Mouse (Mus musculus) lung, postnatal 0 days (tissue): ENCODE data around the gene Ace3.

Experiments
- CTCF ChIP-seq: IDR thresholded peaks from 2 replicates; pipeline ENCODE4 v1.5.1; 2016; ENCODE audit warnings: antibody characterized with exemption, mild to moderate bottlenecking
- EP300 ChIP-seq: IDR thresholded peaks from 2 replicates; pipeline ENCODE4 v1.6.1; 2016; ENCODE audit warnings: antibody characterized with exemption, mild to moderate bottlenecking, control low read depth

DNA sequence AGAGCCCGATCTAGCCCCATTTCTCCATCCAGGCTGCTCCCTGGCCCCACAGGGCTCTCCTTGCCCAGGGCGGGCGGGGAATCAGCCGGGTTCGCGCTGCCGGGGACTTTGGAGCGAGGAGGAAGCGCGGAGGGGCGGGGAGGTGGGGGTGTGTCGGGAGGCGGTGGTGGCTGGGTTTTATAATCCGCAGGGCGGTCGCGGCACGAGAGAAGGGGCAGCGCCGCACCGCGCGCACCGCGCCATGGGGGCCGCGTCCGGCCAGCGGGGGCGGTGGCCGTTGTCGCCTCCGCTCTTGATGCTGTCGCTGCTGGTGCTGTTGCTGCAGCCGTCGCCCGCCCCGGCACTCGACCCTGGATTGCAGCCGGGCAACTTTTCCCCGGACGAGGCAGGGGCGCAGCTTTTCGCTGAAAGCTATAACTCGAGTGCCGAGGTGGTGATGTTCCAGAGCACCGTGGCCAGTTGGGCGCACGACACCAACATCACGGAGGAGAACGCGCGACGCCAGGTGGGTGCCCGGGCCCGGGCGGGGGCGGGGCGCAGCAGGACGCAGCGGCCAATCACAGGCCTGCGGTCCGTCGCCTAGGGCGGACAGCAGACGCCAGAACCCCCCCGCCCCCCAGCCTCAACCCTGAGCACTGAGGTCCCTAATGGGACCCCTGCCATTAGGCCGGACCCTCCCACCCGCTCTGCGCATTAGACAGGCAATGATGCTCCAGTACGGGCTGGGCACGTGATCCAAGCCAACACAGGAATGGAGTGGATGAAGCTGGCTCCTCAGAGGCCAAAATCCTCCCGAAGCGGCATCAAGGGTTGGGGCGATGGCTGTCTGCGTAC lies 26.5 kb upstream of the Ace3 start, which contains the start of gene Ace:
- no peak for TF ChIP-seq CTCF
- TF ChIP-seq EP300 = no peak
